Mouse (Mus musculus): ENCODE results near the gene Adgrv1.
"Not testable (repeated sequence)": the region's sequence is repeated elsewhere in the genome, so short reads cannot be mapped to it uniquely, and the experiment has no call there.

Gene Adgrv1

DNA sequence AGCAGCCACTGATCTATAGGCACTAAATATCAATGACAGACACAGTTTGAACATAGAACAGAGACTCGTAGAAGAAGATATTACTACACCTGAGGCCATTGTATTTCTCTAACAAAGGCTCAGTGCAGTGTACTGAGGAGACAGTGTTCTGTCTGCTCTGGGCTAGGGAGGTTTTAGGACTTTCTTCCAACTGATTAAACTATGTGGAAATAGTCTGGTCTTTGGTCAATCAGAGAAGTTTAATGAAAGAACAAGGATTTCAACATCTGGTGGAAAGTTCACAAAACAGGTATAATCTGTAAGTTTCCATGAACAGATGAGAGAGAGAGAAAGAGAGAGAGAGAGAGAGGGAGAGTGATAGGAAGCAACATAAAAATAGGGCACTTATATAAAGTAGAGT, 297.7 kb downstream of the Adgrv1 start:
- DNase-seq (ENCODE audit: low read depth), result no peak

DNA sequence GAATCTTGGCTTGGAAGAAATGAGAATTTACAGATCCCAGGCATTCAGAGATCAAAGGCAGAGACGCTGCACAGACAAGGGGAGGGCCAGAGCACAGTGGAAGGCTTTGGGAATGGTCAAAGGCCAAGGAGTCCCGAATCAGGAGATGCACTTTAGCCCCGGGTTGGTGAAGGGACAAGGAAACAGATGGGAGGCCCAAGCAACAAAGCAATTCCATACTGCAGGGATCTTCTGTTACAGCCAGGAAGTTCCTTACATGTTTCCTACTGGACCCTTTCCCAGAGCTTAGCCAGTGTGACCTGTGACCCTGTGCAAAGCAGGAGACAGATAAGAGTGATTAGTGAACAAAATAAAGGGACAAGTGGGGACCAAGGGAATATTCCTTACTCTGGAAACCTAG, 300.9 kb downstream of the Adgrv1 start:
- no peak for DNase-seq (ENCODE audit: low read depth)

DNA sequence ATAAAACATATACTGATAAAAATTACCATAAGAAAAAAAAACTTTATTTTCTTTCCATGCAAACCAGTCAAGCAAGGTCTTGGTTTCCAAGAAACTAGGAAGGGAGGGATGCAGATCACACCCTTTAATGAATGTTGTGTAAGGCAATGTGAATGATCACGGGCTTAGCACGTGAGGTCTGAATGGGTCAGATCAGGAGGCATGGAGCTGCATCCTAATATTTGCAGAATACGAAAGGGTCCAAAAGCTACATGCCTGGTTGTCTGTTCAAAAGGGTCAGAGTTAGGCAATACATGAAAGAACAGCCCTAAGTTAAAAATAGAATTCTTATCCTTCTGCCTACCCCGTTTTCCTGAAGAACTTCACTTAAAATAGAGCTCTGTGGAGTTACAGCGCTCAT, 303.2 kb downstream of the Adgrv1 start:
- DNase-seq (ENCODE audit: low read depth), result no peak

DNA sequence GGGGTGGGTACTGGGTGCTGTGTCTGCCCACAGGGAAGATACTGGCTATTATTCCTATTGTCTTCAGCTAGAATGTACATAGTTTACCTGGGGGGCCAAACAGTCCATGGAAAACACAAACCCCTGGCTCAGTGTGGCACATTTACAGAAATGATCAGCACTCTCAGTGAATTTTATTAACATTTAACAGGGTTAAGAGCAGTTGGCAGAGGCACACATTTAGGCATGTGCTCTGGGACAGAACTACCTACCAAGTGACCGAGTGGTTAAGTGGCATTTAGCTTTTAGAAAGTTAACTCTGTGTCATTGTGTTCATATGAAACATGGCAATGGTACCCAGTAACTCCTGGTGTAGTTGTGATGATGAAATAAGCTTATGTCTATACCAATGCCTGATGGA, 304.8 kb downstream of the Adgrv1 start:
- no peak for DNase-seq (ENCODE audit: low read depth)

DNA sequence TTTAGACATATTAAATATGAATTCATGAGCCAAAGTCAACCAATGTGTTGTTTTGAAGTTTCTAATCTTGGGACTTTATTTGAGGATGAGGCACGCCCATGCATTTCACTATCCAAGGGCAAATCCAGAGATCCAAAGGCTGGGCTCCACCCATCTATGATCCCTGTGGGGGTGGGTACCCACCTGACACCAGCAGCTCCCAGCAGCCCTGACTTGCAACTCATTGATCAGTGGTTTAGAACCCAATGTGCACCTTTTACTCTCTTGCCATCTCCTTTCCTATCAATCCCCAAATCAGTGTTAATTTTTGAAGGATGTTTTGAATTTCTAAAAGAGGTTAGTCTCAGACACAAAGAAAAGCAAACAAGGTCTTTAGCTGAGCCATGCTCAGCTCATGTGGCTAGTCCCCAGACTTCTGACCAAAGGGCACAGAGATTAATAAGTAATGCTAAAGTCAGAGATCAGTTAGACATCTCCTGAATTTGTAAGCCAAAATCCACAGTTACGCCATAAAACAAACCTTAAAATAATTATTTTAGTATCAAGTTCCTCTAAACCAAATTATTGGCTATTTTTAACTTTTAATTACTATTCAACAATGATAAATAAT, 307.2 kb downstream of the Adgrv1 start:
- DNase-seq (ENCODE audit: low read depth), result no peak

DNA sequence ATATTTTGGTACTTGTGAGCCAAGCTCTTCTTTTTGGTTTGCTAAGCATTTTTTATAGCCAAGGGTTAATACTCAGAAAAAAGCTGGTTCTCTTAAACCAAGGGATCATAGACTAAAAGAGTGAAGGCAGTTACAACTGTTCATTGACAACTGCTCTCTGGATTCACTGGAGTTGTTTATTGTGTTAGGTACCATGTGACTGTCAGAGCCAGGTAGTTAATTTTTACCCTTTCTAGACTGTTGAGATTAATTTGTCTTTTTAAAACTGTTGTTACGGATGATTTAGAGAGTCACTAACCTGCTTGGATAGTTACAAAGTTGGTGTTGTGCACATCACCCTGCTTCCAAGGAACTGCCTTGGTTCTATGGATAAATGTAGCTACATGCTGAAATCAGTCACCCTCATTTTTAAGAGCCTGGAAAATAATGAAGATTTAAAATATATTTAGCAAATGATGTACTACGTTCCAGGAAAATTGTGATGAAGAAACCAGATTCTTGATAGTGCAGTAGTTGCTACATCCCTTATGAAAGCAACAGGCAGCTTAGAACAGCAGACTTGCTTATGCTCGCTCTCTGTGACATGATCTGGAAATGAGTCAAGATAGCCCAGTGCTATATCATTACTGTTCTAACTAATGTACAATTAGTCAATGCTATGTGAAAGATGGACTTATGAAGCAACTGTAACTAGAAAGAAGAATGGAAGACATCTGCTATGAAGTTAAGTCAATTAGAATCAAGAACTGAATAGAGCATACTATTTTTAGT, 309.2 kb downstream of the Adgrv1 start:
- DNase-seq (ENCODE audit: low read depth), result no peak

DNA sequence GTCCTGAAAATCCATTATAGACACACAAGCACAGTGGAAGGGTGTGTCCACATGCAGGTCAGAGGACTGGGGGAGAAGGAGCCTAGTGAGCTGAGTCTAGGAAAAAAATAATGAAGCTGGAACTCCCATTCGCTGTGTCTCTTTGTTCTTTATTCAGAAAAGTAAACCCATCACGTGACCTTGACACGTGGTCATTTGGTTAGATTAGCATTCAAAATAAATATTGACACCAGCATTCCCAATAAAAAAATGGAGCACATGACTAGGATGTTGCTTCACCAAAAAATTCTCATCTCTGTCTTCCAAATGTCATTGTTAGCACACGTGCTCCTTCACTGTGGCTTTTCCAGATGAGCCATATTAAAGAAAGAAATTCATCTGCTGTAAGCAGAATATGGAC, 316.4 kb downstream of the Adgrv1 start:
- no peak for DNase-seq (ENCODE audit: low read depth)

DNA sequence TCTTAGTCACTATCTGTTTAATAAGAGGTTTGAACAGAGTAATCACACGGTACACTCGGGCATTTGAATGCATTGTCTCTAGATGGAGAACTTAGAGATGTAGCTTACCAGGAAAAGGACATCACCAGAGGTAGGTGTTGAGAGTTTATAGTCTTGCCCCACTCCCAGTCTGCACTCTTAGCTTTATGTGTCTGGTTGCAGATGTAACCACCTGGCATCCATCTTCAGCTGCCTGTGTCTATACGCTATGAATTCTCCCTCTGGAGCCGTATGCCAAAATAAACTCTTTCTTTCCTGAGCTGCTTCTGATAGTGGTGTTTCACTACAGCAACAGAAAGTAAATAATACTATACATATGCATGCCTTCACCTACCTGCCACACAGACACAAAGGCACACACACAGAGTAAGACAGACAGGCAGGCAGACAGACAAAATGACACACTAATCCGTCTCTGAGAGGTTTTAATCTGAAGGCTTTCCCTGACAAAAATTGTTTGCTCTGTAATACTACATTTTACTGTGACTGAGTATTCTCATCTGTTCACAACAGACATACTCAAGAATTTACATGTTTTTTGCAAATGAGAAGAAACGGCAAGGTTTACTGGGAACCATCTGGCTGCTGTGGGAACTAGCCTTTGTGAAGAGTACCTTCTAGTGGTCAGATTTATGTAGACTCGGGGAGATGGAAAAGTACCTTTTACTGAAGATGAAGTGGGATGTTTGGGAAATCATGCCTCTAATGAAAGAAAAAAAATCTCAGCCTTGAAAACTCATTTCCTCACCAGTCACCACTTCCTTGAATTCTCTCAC, 318.4 kb downstream of the Adgrv1 start:
- peak; percentile 19 for DNase-seq (ENCODE audit: low read depth)

DNA sequence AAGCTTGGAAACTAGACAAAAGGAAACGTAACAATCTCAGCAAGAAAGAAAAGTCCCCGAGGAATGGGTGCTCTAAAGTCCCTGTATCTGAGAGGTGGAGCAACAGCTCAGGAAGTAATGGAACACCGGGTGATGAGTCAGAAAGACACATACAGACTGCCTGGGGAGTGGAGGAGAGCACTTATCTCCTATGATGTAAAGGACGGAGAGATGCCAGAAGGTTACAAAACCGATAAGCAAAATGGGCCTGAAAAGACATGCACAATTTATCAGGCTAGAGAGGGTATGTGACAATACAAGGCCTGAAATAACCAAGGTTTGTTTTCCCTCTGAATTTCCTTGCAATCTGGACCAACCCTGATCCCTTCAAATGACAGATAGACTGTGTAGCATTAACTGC, 320.8 kb downstream of the Adgrv1 start:
- no peak for DNase-seq (ENCODE audit: low read depth)

DNA sequence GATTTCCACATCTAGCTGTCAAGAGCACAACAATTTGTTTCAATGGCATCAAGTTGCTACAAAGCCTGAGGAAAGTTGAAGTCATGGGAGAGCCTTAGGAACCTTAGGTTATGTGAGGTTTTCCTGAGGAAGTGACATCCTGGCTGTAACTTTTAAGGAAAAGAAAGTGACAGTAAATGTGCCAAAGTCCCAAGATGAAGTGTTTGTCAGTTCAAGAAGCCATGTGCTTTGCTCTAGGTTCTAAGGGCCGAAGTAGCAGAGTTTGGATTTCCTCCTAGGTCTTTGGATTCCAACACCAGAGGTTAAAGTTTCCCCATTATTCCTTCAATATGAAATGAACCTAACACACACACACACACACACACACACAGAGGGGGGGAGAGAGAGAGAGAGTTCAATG, 332.1 kb downstream of the Adgrv1 start:
- no peak for DNase-seq (ENCODE audit: low read depth)

DNA sequence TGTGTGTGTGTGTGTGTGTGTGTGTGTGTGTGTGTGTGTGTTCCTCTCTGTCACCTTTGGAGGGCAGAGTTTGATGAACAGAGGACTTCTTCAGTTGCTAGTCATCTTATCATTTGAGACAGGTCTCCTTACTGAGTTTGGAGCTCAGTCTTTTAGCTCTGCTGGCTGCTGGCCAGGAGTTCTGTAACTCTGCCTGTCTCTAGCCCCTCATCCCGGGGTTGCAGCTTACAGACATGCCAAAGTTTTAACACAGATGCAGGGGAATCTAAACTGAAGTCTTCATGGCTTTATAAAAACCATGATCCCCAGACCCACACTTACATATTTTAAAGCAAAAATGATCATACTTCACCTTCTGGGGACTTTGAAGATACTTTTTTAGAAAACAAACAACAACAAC, 338.8 kb downstream of the Adgrv1 start:
- DNase-seq (ENCODE audit: low read depth), result no peak

DNA sequence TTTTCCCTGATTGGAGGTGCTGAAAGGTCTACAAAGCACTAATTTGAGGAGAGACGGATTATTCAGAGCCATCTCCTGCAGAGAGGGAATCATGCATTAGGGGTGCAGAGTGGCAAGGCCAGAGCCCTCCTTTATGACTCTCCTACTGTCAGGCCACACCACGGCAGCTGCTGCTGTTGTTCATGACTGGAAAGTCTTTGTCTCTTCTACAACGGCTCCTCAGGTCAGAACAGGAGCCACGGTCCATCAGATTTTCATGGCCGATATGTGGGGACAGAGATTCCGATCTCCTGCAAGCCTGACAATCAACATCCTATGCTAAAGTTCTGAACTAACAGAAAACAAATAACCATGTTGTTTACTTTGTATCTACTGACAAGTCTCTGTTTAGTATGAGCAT, 350.8 kb downstream of the Adgrv1 start:
- no peak for DNase-seq (ENCODE audit: low read depth)

DNA sequence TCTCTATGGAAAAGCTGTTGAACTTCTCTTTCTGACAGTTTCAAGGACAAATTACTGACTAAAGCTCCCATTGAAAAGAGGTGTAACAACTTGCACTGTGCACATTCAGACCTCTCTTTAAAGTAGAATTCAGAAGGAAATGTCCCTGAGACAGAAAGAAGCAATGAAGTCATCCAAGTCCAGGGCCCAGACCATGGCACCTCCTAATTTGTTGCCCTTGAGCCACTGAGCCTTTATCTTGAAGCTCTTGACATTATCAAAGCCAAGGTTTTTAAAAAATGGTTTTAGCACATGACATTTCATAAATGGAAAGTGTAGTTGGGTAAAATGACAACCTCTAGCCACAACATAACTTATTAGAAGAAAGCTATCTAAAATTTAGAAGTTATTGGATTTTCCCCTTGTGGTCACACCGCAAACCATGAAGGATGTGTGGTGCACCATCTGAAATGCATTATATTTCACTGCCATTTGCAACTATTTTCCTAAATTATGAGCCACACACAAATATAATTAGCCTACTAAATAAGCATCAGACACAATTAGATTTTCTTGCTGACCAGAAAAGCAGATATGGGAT, 352.2 kb downstream of the Adgrv1 start:
- DNase-seq (ENCODE audit: low read depth), result no peak

DNA sequence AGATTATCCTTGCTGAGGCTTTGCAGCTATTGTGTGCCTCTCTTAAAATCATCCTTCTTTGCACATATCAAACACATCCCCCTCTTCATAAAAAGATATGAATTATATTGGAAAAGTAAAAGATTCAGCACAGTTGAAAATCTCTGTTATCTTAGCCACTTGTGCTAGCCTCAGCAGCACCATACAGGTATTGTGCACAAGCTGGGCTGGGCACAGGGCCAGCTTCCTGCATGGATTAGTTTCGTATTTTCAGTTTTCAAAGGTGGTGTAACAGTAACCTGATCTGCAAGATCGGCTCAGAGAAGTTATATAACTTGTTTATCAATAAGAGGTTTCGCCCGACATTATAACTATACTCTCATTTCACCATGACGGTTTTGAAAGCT, 353.6 kb downstream of the Adgrv1 start:
- DNase-seq (ENCODE audit: low read depth), result no peak

DNA sequence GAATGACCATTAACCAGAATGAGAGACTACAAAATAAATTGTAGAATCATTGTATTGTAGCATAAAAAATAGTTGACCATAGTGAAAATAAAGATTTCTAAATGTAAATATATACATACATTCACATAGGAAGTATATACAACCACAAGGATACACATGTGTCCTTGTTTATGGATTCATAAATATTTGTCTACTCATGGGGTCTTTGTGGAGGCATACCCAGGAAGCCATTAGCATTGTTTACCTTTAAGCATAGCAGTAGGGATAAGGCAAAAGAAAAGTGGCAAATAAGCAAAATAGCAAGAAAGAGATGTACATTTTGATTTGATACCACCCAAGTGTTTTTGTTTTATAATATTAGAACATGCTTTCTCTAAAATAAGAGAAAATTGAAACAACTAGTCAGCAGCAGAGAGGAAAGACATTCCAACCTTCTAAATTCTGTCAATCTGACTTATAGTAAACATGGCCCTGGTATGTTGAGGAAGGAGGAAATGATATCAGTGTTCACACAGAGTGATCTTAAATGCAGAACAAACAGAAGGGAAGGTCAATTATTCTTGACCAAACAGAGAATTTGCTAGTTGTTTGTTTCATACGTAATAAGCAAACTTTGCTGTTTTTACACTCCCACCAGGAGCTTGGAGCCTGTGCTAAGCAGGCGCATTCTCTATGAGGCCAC, 354.1 kb downstream of the Adgrv1 start:
- DNase-seq (ENCODE audit: low read depth), result no peak

DNA sequence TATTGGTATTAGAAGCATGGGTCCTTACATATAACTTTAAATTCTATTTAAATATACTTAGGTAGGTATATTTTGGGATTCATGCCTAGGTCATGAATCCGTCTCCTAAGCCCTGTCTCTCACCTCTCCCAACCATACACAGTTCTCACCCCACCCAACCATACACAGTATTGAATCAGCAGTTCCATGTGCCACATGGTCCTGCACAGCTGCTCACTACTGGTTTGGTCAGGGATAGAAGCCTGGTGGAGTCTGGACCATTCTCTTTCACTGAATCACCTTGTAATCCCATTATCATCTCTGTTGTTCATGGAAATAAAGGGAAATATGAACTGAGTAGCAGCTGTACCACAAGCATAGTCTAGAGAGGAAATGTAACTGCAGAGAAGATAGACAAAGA, 359.1 kb downstream of the Adgrv1 start:
- no peak for DNase-seq (ENCODE audit: low read depth)

DNA sequence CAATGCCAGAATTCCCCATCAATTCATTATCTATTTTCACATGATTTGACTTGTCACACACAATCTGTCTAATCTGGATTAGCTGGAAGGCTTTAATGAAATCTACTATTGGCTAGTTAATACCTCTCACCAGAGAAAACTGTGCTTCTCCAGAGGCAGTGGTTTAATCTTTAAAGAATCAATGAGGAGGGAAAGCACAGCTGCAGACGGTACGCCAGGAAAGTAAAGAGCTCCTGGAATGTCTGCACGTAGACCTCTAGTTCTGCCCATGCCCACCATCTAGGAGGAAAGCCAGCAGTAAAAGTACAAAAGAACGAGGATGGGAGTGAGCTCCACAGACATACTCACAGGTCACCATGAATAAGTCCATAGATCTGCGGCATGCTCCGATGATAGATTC, 362.6 kb downstream of the Adgrv1 start:
- no peak for DNase-seq (ENCODE audit: low read depth)

DNA sequence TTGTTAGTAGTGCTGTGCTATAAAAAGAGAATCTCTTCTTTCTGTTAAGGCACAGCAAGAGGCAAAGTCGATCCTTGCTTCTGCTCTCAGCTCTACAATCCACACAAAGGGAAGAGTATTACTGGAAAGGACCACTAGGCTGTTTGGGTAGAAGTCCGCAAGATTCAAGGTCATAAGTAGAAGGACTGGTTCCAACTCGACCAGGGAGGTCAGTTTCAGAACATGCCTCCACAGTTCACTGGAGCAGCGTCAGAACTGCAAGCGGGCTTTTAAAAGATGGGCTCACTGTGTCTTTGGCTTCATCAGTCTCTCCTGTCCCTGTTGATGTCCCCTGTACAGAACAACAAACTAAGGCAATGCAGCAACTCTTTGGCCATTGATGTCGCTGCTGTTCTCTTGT, 363.9 kb downstream of the Adgrv1 start:
- DNase-seq (ENCODE audit: low read depth), result no peak

DNA sequence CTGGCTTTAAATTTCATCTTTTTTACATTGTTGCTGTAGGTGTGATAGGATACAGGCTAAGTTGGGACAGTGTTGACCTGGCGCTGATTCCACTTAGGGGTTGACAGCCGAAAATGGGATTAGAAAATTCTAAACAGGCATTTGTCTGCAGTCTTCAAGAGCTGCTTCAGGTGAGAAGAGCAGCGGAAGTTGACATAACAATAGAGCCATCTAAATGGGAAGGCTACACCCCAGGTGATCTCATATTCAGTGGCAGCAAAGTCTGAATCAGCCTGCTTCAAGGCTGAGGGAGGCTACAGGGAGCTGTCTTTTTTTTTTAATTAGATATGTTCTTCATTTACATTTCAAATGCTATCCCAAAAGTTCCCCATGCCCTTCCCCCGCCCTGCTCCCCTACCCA, 365.5 kb downstream of the Adgrv1 start:
- not testable (repeated sequence) for DNase-seq (ENCODE audit: low read depth)

DNA sequence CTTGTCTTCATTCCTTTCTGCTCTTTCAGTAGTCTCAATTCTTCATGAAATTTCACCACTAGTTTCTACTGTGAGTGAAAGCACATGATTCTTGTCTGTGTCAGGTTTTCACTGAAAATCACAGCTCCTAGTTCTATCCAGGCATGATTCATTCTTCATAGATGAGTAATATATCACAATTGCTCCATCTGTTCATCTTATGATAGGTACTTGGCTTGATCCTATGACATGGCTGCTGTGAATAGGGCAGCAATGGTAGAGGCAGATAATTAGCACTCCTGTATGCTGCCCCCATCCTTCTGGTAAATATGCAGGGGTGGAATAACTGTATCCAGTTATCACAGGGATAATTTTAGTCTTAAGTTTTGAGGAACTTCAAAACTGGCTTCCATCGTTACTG, 368.5 kb downstream of the Adgrv1 start:
- DNase-seq (ENCODE audit: low read depth), result no peak

DNA sequence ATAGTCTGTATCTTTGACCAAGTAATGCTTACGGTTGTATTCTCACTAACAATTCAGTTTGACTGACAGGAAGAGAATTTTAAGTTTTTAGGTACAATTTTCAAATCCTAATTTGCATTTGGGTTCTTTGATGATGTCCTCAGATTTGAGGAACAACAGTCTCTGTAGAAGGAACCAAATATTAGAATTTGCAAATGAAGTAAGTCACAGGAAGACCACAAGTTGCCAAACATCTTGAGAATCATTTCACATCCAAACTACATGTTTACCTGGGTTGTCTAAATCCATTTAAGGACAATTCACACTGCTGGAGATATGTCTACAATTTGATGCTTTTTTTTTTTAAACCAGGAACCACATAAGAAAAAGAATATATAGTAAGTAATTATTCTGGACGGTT, 391.8 kb downstream of the Adgrv1 start:
- DNase-seq (ENCODE audit: low read depth), result no peak

DNA sequence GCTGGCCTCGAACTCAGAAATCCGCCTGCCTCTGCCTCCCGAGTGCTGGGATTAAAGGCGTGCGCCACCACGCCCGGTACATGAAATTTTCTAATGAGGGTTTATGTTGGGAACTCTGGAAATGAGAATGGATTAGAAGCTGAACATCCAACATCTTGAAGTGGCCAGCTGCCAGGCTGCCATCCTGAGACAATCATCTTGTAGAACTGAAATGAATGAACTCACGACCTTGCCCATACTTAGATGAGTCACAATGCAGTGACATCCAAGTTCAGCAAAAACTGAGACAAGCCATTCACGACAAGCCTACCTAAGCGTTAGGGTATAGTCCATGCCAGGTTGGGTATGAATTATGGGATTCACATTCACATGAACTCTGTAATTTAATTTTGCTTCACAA, 393.1 kb downstream of the Adgrv1 start:
- DNase-seq (ENCODE audit: low read depth), result peak; percentile 43
